Mouse (Mus musculus): ENCODE results near the gene Nubpl.

- TF ChIP-seq POLR2A (IDR thresholded peaks at IDR 0.05; ENCODE audit: extremely low read depth, insufficient read depth, low read length) = peak; percentile 48; the same call in 1 of the 2 replicates
- TF ChIP-seq CTCF (IDR thresholded peaks at IDR 0.05; ENCODE audit: extremely low read depth, insufficient read depth, low read length) = no peak
These were observed at the start of gene Nubpl for GRCm38 (mm10) chr12:52097650-52098070.
